Mouse (Mus musculus): ENCODE measurements around the gene Dclre1b. TPM values are rescaled to one million over a fixed set of nuclear protein-coding genes. Genes with fewer than 3 reads are reported as not detected.
"Not testable (repeated sequence)": the region's sequence is repeated elsewhere in the genome, so short reads cannot be mapped to it uniquely, and the experiment has no call there.

Gene Dclre1b
- total RNA-seq, 1 experiment from 2014 or later: 17.4 TPM

GRCm38 (mm10) chr3:103831146-103831545, 21.9 kb upstream of the Dclre1b start:
- no peak for ATAC-seq (replicated peaks in 1 of 2; ENCODE audit: insufficient read depth in 1 of 2, low FRiP score in 2 of 2, low TSS enrichment in 1 of 2, low read depth in 1 of 2, poor library complexity in 2 of 2, severe bottlenecking in 2 of 2)

GRCm38 (mm10) chr3:103830681-103831080, 21.4 kb upstream of the Dclre1b start:
- not testable (repeated sequence) for ATAC-seq (replicated peaks in 1 of 2; ENCODE audit: insufficient read depth in 1 of 2, low FRiP score in 2 of 2, low TSS enrichment in 1 of 2, low read depth in 1 of 2, poor library complexity in 2 of 2, severe bottlenecking in 2 of 2)

- ATAC-seq (replicated peaks in 1 of 2; ENCODE audit: insufficient read depth in 1 of 2, low FRiP score in 2 of 2, low TSS enrichment in 1 of 2, low read depth in 1 of 2, poor library complexity in 2 of 2, severe bottlenecking in 2 of 2): no peak
Measured at GRCm38 (mm10) chr3:103829036-103829435, 19.8 kb upstream of the Dclre1b start.

GRCm38 (mm10) chr3:103827548-103827947, 18.3 kb upstream of the Dclre1b start:
- ATAC-seq (replicated peaks in 1 of 2; ENCODE audit: insufficient read depth in 1 of 2, low FRiP score in 2 of 2, low TSS enrichment in 1 of 2, low read depth in 1 of 2, poor library complexity in 2 of 2, severe bottlenecking in 2 of 2): no peak

- no peak for ATAC-seq (replicated peaks in 1 of 2; ENCODE audit: insufficient read depth in 1 of 2, low FRiP score in 2 of 2, low TSS enrichment in 1 of 2, low read depth in 1 of 2, poor library complexity in 2 of 2, severe bottlenecking in 2 of 2)
Measured at GRCm38 (mm10) chr3:103810967-103811366, 1.7 kb upstream of the Dclre1b start.

- ATAC-seq (replicated peaks in 1 of 2; ENCODE audit: insufficient read depth in 1 of 2, low FRiP score in 2 of 2, low TSS enrichment in 1 of 2, low read depth in 1 of 2, poor library complexity in 2 of 2, severe bottlenecking in 2 of 2): peak; percentile 17 to 29; a peak in 2 of 4 replicates
Measured at GRCm38 (mm10) chr3:103809799-103810150, 531 bp upstream of the Dclre1b start.

- no peak for ATAC-seq (replicated peaks in 1 of 2; ENCODE audit: insufficient read depth in 1 of 2, low FRiP score in 2 of 2, low TSS enrichment in 1 of 2, low read depth in 1 of 2, poor library complexity in 2 of 2, severe bottlenecking in 2 of 2)
Measured at GRCm38 (mm10) chr3:103805671-103806070, 3.6 kb downstream of the Dclre1b start.

- no peak for ATAC-seq (replicated peaks in 1 of 2; ENCODE audit: insufficient read depth in 1 of 2, low FRiP score in 2 of 2, low TSS enrichment in 1 of 2, low read depth in 1 of 2, poor library complexity in 2 of 2, severe bottlenecking in 2 of 2)
Measured at GRCm38 (mm10) chr3:103802861-103803260, 6.4 kb downstream of the Dclre1b start.

GRCm38 (mm10) chr3:103801631-103802531, 7.4 kb downstream of the Dclre1b start:
- peak; percentile 77 to 79 for ATAC-seq (replicated peaks in 1 of 2; ENCODE audit: insufficient read depth in 1 of 2, low FRiP score in 2 of 2, low TSS enrichment in 1 of 2, low read depth in 1 of 2, poor library complexity in 2 of 2, severe bottlenecking in 2 of 2)

- ATAC-seq (replicated peaks in 1 of 2; ENCODE audit: insufficient read depth in 1 of 2, low FRiP score in 2 of 2, low TSS enrichment in 1 of 2, low read depth in 1 of 2, poor library complexity in 2 of 2, severe bottlenecking in 2 of 2): peak; percentile 12 to 19; a peak in 2 of 4 replicates
Measured at GRCm38 (mm10) chr3:103799507-103799906, 9.7 kb downstream of the Dclre1b start.

- ATAC-seq (replicated peaks in 1 of 2; ENCODE audit: insufficient read depth in 1 of 2, low FRiP score in 2 of 2, low TSS enrichment in 1 of 2, low read depth in 1 of 2, poor library complexity in 2 of 2, severe bottlenecking in 2 of 2): no peak
Measured at GRCm38 (mm10) chr3:103796389-103796788, 12.9 kb downstream of the Dclre1b start.

GRCm38 (mm10) chr3:103792566-103792965, 16.7 kb downstream of the Dclre1b start:
- no peak for ATAC-seq (replicated peaks in 1 of 2; ENCODE audit: insufficient read depth in 1 of 2, low FRiP score in 2 of 2, low TSS enrichment in 1 of 2, low read depth in 1 of 2, poor library complexity in 2 of 2, severe bottlenecking in 2 of 2)

- ATAC-seq (replicated peaks in 1 of 2; ENCODE audit: insufficient read depth in 1 of 2, low FRiP score in 2 of 2, low TSS enrichment in 1 of 2, low read depth in 1 of 2, poor library complexity in 2 of 2, severe bottlenecking in 2 of 2): not testable (repeated sequence)
Measured at GRCm38 (mm10) chr3:103792111-103792406, 17.2 kb downstream of the Dclre1b start.

- ATAC-seq (replicated peaks in 1 of 2; ENCODE audit: insufficient read depth in 1 of 2, low FRiP score in 2 of 2, low TSS enrichment in 1 of 2, low read depth in 1 of 2, poor library complexity in 2 of 2, severe bottlenecking in 2 of 2): peak; percentile 88 to 89
Measured at GRCm38 (mm10) chr3:103791230-103792110, 17.8 kb downstream of the Dclre1b start, which contains the start of gene Hipk1. Gene Hipk1, minus strand, starts transcription at chr3:103791563.

GRCm38 (mm10) chr3:103790346-103791145, 18.7 kb downstream of the Dclre1b start:
- no peak for ATAC-seq (replicated peaks in 1 of 2; ENCODE audit: insufficient read depth in 1 of 2, low FRiP score in 2 of 2, low TSS enrichment in 1 of 2, low read depth in 1 of 2, poor library complexity in 2 of 2, severe bottlenecking in 2 of 2)

- ATAC-seq (replicated peaks in 1 of 2; ENCODE audit: insufficient read depth in 1 of 2, low FRiP score in 2 of 2, low TSS enrichment in 1 of 2, low read depth in 1 of 2, poor library complexity in 2 of 2, severe bottlenecking in 2 of 2): 0 out of 4 replicates have a peak, but pooled peaks have one; percentile 15 to 18
Measured at GRCm38 (mm10) chr3:103789891-103790345, 19.3 kb downstream of the Dclre1b start.

GRCm38 (mm10) chr3:103789096-103789495, 20.1 kb downstream of the Dclre1b start:
- ATAC-seq (replicated peaks in 1 of 2; ENCODE audit: insufficient read depth in 1 of 2, low FRiP score in 2 of 2, low TSS enrichment in 1 of 2, low read depth in 1 of 2, poor library complexity in 2 of 2, severe bottlenecking in 2 of 2): no peak

All from hematopoietic stem cell, adult 5-6 weeks (primary cell).